Mouse (Mus musculus) brain, embryonic 14.5 days (tissue): ENCODE data around the gene Ncf2.

ENCODE experiments used
- CTCF ChIP-seq: fragments of 200-500 bp; IDR thresholded peaks from 2 replicates; pipeline ENCODE4 v1.5.1; 2012; ENCODE audit warnings: inconsistent platforms, mild to moderate bottlenecking, moderate library complexity, borderline replicate concordance; ENCODE audit not compliant: insufficient read depth, insufficient read length; ENCODE audit errors: extremely low read depth
- POLR2A ChIP-seq: fragments of 200-500 bp; IDR thresholded peaks from 2 replicates; pipeline ENCODE4 v1.6.1; 2012; ENCODE audit warnings: mild to moderate bottlenecking, inconsistent platforms, borderline replicate concordance; ENCODE audit not compliant: poor library complexity, insufficient read depth, insufficient read length, severe bottlenecking; ENCODE audit errors: extremely low read depth

GRCm38 (mm10) chr1:152838841-152839240, 38.8 kb downstream of the Ncf2 start:
- TF ChIP-seq POLR2A = no peak
- no peak for TF ChIP-seq CTCF
